21 mouse cellular contexts compared by ENCODE assay signal in genomic region chr13:111911071-111911470, GRCm38 (mm10).
DNase-seq lines count a peak whose midpoint lies in the region; ATAC-seq lines count a peak whose summit lies in the region.
"Had no signal": no experiment of that assay in that cellular context is flagged by ENCODE, and none has a peak within 500 bp of the region (broad histone marks: within the 10 kb centered on the region; RNA-seq: fewer than 3 reads in every experiment).

No protein-coding gene starts in this region.

- H3K36me3 ChIP-seq in heart, embryonic 10.5 days: no peaks in the 10 kb centered on the region
- H3K36me3 ChIP-seq in liver, embryonic 13.5 days: no peaks in the 10 kb centered on the region
- H3K36me3 ChIP-seq in liver, embryonic 16.5 days (ENCODE audit: control insufficient read depth, insufficient read depth): no peaks in the 10 kb centered on the region
- H3K36me3 ChIP-seq: forebrain, embryonic 10.5 days; heart, embryonic 13.5 days; hindbrain, embryonic 12.5 days; hindbrain, embryonic 15.5 days had no signal

- peak; percentile 15 for DNase-seq in adrenal gland, adult 8-10 months
- no peak for DNase-seq in adrenal gland, postnatal 4 days (ENCODE audit: low spot score in 2 of 2)
- peak; percentile 5 for DNase-seq in heart, embryonic 10.5 days (ENCODE audit: low spot score)
- no peak for DNase-seq in heart, postnatal 25 days (ENCODE audit: low spot score)
- no peak for DNase-seq in liver, embryonic 13.5 days
- no peak for DNase-seq in liver
- no peak for DNase-seq in kidney, postnatal 14 days
- DNase-seq: cerebellum, adult 18-20 months; cerebellum, adult 9-10 months; cerebellum, postnatal 14 days; gastrocnemius, postnatal 10 days; gastrocnemius, postnatal 36 days; heart, postnatal 14 days had no signal

- WGBS in heart, embryonic 10.5 days: 91% methylated on average over 5 of the region's 5 CpGs
- WGBS in liver, embryonic 13.5 days (ENCODE audit: insufficient replicate concordance): 85% methylated on average over 5 of the region's 5 CpGs
- 87% methylated on average over 5 of the region's 5 CpGs for WGBS in liver, embryonic 16.5 days (ENCODE audit: insufficient replicate concordance)

- H3K4me1 ChIP-seq in heart, embryonic 10.5 days: no peaks in the 10 kb centered on the region
- peaks cover 18% of the 10 kb centered on the region for H3K4me1 ChIP-seq in liver, embryonic 13.5 days (replicated peaks)
- peaks cover 10% of the 10 kb centered on the region for H3K4me1 ChIP-seq in liver, embryonic 16.5 days (ENCODE audit: control insufficient read depth, low read depth, low read length)
- H3K4me1 ChIP-seq: forebrain, embryonic 13.5 days; heart, embryonic 13.5 days; hindbrain, embryonic 12.5 days; hindbrain, embryonic 15.5 days had no signal

- ATAC-seq in liver, embryonic 13.5 days (ENCODE audit: low read depth): no peak
- ATAC-seq in liver, embryonic 16.5 days (ENCODE audit: low read depth): no peak
- ATAC-seq: CD4-positive, CD25-positive, alpha-beta regulatory T cell, adult 4 months; forebrain, embryonic 13.5 days; forebrain, embryonic 16.5 days had no signal

- H3K4me3 ChIP-seq in heart, embryonic 10.5 days: no peak overlapping the region
- no peak overlapping the region for H3K4me3 ChIP-seq in liver, embryonic 13.5 days (replicated peaks)
- H3K4me3 ChIP-seq in liver, embryonic 16.5 days (ENCODE audit: low read depth, low read length): no peak overlapping the region
- H3K4me3 ChIP-seq: forebrain, embryonic 10.5 days; forebrain, embryonic 13.5 days; heart, embryonic 13.5 days; hindbrain, embryonic 12.5 days; hindbrain, embryonic 15.5 days had no signal

- H3K27ac ChIP-seq in heart, embryonic 10.5 days: no peak overlapping the region
- H3K27ac ChIP-seq in liver, embryonic 13.5 days: peak overlapping the region; percentile 76
- H3K27ac ChIP-seq in liver, embryonic 16.5 days (ENCODE audit: low read length): peak overlapping the region; percentile 89; the same call in 1 of the 2 replicates
- H3K27ac ChIP-seq: forebrain, embryonic 10.5 days; forebrain, embryonic 13.5 days; heart, embryonic 13.5 days; hindbrain, embryonic 12.5 days; hindbrain, embryonic 15.5 days had no signal

- intact Hi-C loops in heart, postnatal 25 days (cut with DNase I): no loop called here

- no peaks in the 10 kb centered on the region for H3K9me3 ChIP-seq in heart, embryonic 10.5 days
- H3K9me3 ChIP-seq in liver, embryonic 13.5 days (replicated peaks): no peaks in the 10 kb centered on the region
- H3K9me3 ChIP-seq in liver, embryonic 16.5 days (replicated peaks; ENCODE audit: control insufficient read depth, low read length): no peaks in the 10 kb centered on the region
- H3K9me3 ChIP-seq: forebrain, embryonic 10.5 days; forebrain, embryonic 13.5 days; hindbrain, embryonic 12.5 days; hindbrain, embryonic 15.5 days had no signal

- no peak overlapping the region for H3K9ac ChIP-seq in liver, embryonic 13.5 days
- no peak overlapping the region for H3K9ac ChIP-seq in liver, embryonic 16.5 days (ENCODE audit: low read depth, low read length)
- H3K9ac ChIP-seq: forebrain, embryonic 13.5 days; heart, embryonic 13.5 days; hindbrain, embryonic 12.5 days; hindbrain, embryonic 15.5 days had no signal

- no peaks in the 10 kb centered on the region for H3K27me3 ChIP-seq in heart, embryonic 10.5 days (ENCODE audit: insufficient read depth, poor library complexity, severe bottlenecking)
- H3K27me3 ChIP-seq in liver, embryonic 13.5 days: no peaks in the 10 kb centered on the region
- no peaks in the 10 kb centered on the region for H3K27me3 ChIP-seq in liver, embryonic 16.5 days (ENCODE audit: control insufficient read depth, insufficient read depth, low read depth, low read length)
- H3K27me3 ChIP-seq: forebrain, embryonic 13.5 days; heart, embryonic 13.5 days; hindbrain, embryonic 12.5 days; hindbrain, embryonic 15.5 days had no signal

- H3K4me2 ChIP-seq in liver, embryonic 13.5 days: no peak overlapping the region
- H3K4me2 ChIP-seq in liver, embryonic 16.5 days (ENCODE audit: low read depth, low read length): no peak overlapping the region
- H3K4me2 ChIP-seq: forebrain, embryonic 13.5 days; heart, embryonic 13.5 days; hindbrain, embryonic 12.5 days; hindbrain, embryonic 15.5 days had no signal

Comparison
In these comparisons a context has a peak if more than half of its experiments do, and no peak if none do; other contexts are left out.
1. DNase-seq: peak in adrenal gland, adult 8-10 months (single experiment) and heart, embryonic 10.5 days (single experiment); none in adrenal gland, postnatal 4 days (0 of 2), heart, postnatal 25 days (single experiment), liver, embryonic 13.5 days (single experiment), liver (single experiment) and kidney, postnatal 14 days (single experiment).